Mouse (Mus musculus) ES-E14 (cell line): ENCODE measurements around the gene Tcf12.

Experiments used
- CHD2 ChIP-seq: IDR thresholded peaks from 2 replicates; pipeline ENCODE4 v1.6.1; 2014; ENCODE audit warnings: mild to moderate bottlenecking, low read depth, low read length, inconsistent platforms
- HCFC1 ChIP-seq: IDR thresholded peaks from 2 replicates; pipeline ENCODE4 v1.6.1; 2012; ENCODE audit warnings: low read length, inconsistent platforms, borderline replicate concordance; ENCODE audit not compliant: insufficient read depth
- MAFK ChIP-seq: IDR thresholded peaks from 2 replicates; pipeline ENCODE4 v1.6.1; 2014; ENCODE audit warnings: mild to moderate bottlenecking, low read depth, low read length, inconsistent platforms; ENCODE audit not compliant: insufficient read depth
- ZC3H11A ChIP-seq: IDR thresholded peaks from 2 replicates; pipeline ENCODE4 v1.6.1; 2012; ENCODE audit warnings: low read depth, mild to moderate bottlenecking, inconsistent platforms, low read length, borderline replicate concordance
- ZNF384 ChIP-seq: IDR thresholded peaks from 2 replicates; pipeline ENCODE4 v1.6.1; 2012; ENCODE audit warnings: low read depth, low read length, inconsistent platforms

DNA sequence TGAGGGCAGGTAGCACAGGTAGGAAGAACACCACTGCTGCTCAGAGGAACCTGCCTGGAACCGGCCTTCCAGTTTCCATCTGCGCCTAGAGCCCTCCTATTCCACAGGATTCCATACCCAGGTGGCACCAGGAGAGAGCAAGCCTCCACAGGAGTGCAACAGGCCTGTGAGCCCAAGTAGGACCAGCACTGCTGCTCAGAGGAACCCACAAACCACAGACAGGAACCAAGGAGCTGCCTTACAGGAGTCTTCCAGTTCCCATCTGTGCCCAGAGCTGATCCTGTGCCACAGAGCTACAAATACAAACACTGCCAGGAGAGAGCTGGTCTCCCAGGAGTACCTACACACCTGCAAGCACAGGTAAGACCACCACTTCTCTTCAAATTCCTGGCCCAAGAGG lies 125.0 kb downstream of the Tcf12 start:
- TF ChIP-seq HCFC1: no peak
- TF ChIP-seq CHD2: no peak
- no peak for TF ChIP-seq ZC3H11A
- no peak for TF ChIP-seq MAFK
- no peak for TF ChIP-seq ZNF384
